Mouse (Mus musculus) CH12.LX (cell line): ENCODE data around the gene Ufsp1. TPM values are rescaled to one million over a fixed set of nuclear protein-coding genes. Genes with fewer than 3 reads are reported as not detected.

Experiments used
- DNase-seq: peaks from one replicate; pipeline ENCODE4 v3.0.0-alpha.2; 2013; ENCODE audit errors: extremely low read depth
- H3K27ac ChIP-seq: 2 replicates; pipeline ENCODE4 v1.5.1; 2012; ENCODE audit warnings: low read depth, mild to moderate bottlenecking, control low read depth, moderate library complexity; ENCODE audit not compliant: insufficient read depth
- H3K27me3 ChIP-seq: replicated peaks from 2 replicates; pipeline ENCODE3; 2012; ENCODE audit warnings: inconsistent platforms
- H3K36me3 ChIP-seq, 2 experiments: replicated peaks in 1 of 2; 2 replicates each; pipeline versions ENCODE3 to v1.6.1; 2012; ENCODE audit warnings: inconsistent platforms in 1 of 2, low read length in 1 of 2, mild to moderate bottlenecking in 1 of 2, mixed read lengths in 1 of 2, moderate library complexity in 1 of 2; ENCODE audit not compliant: control insufficient read depth in 1 of 2, insufficient read depth in 1 of 2
- H3K4me1 ChIP-seq, 2 experiments: 2 replicates each; pipeline ENCODE4 v1.6.1; 2012; ENCODE audit warnings: inconsistent platforms in 1 of 2, moderate library complexity in 1 of 2; ENCODE audit not compliant: insufficient read depth in 2 of 2, control insufficient read depth in 1 of 2
- H3K4me2 ChIP-seq: 2 replicates; pipeline ENCODE4 v1.6.1; 2012; ENCODE audit warnings: low read depth, mild to moderate bottlenecking, control low read depth; ENCODE audit not compliant: poor library complexity, insufficient read depth, severe bottlenecking
- H3K4me3 ChIP-seq, 3 experiments: fragments of 150-350 bp in 1 of 3; sonication (generic) in 1 of 3; replicated peaks in 1 of 3; 2 replicates each; pipeline versions ENCODE3 to v1.5.1; 2011 to 2012; ENCODE audit warnings: low read depth in 2 of 3, low read length in 2 of 3, mild to moderate bottlenecking in 2 of 3, moderate library complexity in 2 of 3, control low read depth in 1 of 3, improper control_type of control experiment in 1 of 3, inconsistent platforms in 1 of 3, mixed read lengths in 1 of 3; ENCODE audit not compliant: poor library complexity in 1 of 3
- H3K79me2 ChIP-seq: replicated peaks from 2 replicates; pipeline ENCODE4 v1.6.1; 2012; ENCODE audit warnings: mild to moderate bottlenecking, moderate library complexity; ENCODE audit not compliant: control insufficient read depth, poor library complexity, insufficient read depth, severe bottlenecking; ENCODE audit errors: extremely low read depth
- H3K9ac ChIP-seq: 2 replicates; pipeline ENCODE4 v1.6.1; 2012; ENCODE audit warnings: low read depth, mild to moderate bottlenecking, control low read depth, moderate library complexity; ENCODE audit not compliant: insufficient read depth
- H3K9me3 ChIP-seq: replicated peaks from 2 replicates; pipeline ENCODE3; 2012; ENCODE audit warnings: low read length, inconsistent platforms, mixed read lengths
- CHD1 ChIP-seq: IDR thresholded peaks from 2 replicates; pipeline ENCODE4 v1.6.1; 2012; ENCODE audit warnings: low read depth, low read length, improper control_type of control experiment, inconsistent platforms
- CHD2 ChIP-seq: IDR thresholded peaks from 2 replicates; pipeline ENCODE4 v1.6.1; 2011; ENCODE audit warnings: low read length, improper control_type of control experiment
- E2F4 ChIP-seq: IDR thresholded peaks from 2 replicates; pipeline ENCODE4 v1.6.1; 2011; ENCODE audit warnings: low read depth, low read length, improper control_type of control experiment; ENCODE audit not compliant: insufficient replicate concordance
- ELF1 ChIP-seq: IDR thresholded peaks from 2 replicates; pipeline ENCODE4 v1.6.1; 2014; ENCODE audit warnings: low read depth, mild to moderate bottlenecking, inconsistent platforms, low read length, improper control_type of control experiment
- EP300 ChIP-seq: IDR thresholded peaks from 2 replicates; pipeline ENCODE4 v1.6.1; 2011; ENCODE audit warnings: low read length, improper control_type of control experiment
- GABPA ChIP-seq: IDR thresholded peaks from 2 replicates; pipeline ENCODE4 v1.6.1; 2012; ENCODE audit warnings: low read depth, low read length, improper control_type of control experiment, inconsistent platforms; ENCODE audit not compliant: insufficient replicate concordance
- IRF4 ChIP-seq: IDR thresholded peaks from 2 replicates; pipeline ENCODE4 v1.6.1; 2014; ENCODE audit warnings: low read depth, mild to moderate bottlenecking, inconsistent platforms, low read length, improper control_type of control experiment
- JUND ChIP-seq: conservative IDR thresholded peaks from 2 replicates; pipeline ENCODE4 v1.6.1; 2011; ENCODE audit warnings: low read depth, low read length, improper control_type of control experiment
- MAZ ChIP-seq: IDR thresholded peaks from 2 replicates; pipeline ENCODE4 v1.6.1; 2012; ENCODE audit warnings: low read depth, mild to moderate bottlenecking, inconsistent platforms, low read length, improper control_type of control experiment, moderate library complexity
- MEF2A ChIP-seq: IDR thresholded peaks from 2 replicates; pipeline ENCODE4 v1.6.1; 2014; ENCODE audit warnings: low read depth, mild to moderate bottlenecking, inconsistent platforms, low read length, improper control_type of control experiment, borderline replicate concordance
- NELFE ChIP-seq: IDR thresholded peaks from 2 replicates; pipeline ENCODE4 v1.6.1; 2011; ENCODE audit warnings: low read depth, low read length, improper control_type of control experiment
- NRF1 ChIP-seq: IDR thresholded peaks from 2 replicates; pipeline ENCODE4 v1.6.1; 2014; ENCODE audit warnings: low read depth, mild to moderate bottlenecking, inconsistent platforms, low read length, improper control_type of control experiment, moderate library complexity
- POLR2A ChIP-seq: IDR thresholded peaks from 2 replicates; pipeline ENCODE4 v1.6.1; 2011; ENCODE audit warnings: low read depth, mild to moderate bottlenecking, improper control_type of control experiment, low read length
- POLR2AphosphoS2 ChIP-seq: IDR thresholded peaks from 2 replicates; pipeline ENCODE4 v1.6.1; 2011; ENCODE audit warnings: low read depth, low read length, improper control_type of control experiment
- RCOR1 ChIP-seq: conservative IDR thresholded peaks from 2 replicates; pipeline ENCODE4 v1.6.1; 2012; ENCODE audit warnings: low read depth, mild to moderate bottlenecking, inconsistent platforms, low read length, improper control_type of control experiment
- UBTF ChIP-seq: IDR thresholded peaks from 2 replicates; pipeline ENCODE4 v1.6.1; 2012; ENCODE audit warnings: low read depth, mild to moderate bottlenecking, inconsistent platforms, low read length, improper control_type of control experiment, moderate library complexity
- USF1 ChIP-seq: IDR thresholded peaks from 2 replicates; pipeline ENCODE4 v1.6.1; 2014; ENCODE audit warnings: low read depth, mild to moderate bottlenecking, inconsistent platforms, low read length, improper control_type of control experiment
- ZMIZ1 ChIP-seq: IDR thresholded peaks from 2 replicates; pipeline ENCODE4 v1.6.1; 2012; ENCODE audit warnings: low read depth, mild to moderate bottlenecking, inconsistent platforms, low read length, improper control_type of control experiment
- ZNF384 ChIP-seq: IDR thresholded peaks from 2 replicates; pipeline ENCODE4 v1.6.1; 2012; ENCODE audit warnings: low read depth, low read length, improper control_type of control experiment, inconsistent platforms
- dilution Hi-C: fragments of 300-500 bp; cut with MboI; formaldehyde crosslinking; loops from 2 replicates; pipeline ENCODE4 v1.14.3; 2020; ENCODE audit warnings: low sequenced_read_pairs; ENCODE audit not compliant: extremely low pct_unique_long_range_greater_than_20kb, extremely low pct_ligation_motif_present
- in situ Hi-C: fragments of 300-500 bp; cut with MboI; formaldehyde crosslinking; loops from 3 replicates; pipeline ENCODE4 v1.14.3; 2019; ENCODE audit warnings: low sequenced_read_pairs, low pct_ligation_motif_present, low pct_unique_long_range_greater_than_20kb, mixed read lengths
- polyA plus RNA-seq: library from polyadenylated mRNA; unstranded; fragments of >175 nt; gene quantifications from 2 replicates; pipeline ENCODE4 v1.2.1, GENCODE M21; 2012; ENCODE audit warnings: low read depth; ENCODE audit not compliant: insufficient read length
- total RNA-seq, 2 experiments: library from RNA; depleted of rRNA; stranded (reverse); fragments of 300-350 nt in 1 of 2; fragments of >200 nt in 1 of 2; gene quantifications; 2 replicates each; pipeline ENCODE4 v1.2.3; 2012 to 2014

Gene Ufsp1
- total and polyA plus RNA-seq, 3 experiments = 0.91 to 5.2 (median 2.9) TPM

DNA sequence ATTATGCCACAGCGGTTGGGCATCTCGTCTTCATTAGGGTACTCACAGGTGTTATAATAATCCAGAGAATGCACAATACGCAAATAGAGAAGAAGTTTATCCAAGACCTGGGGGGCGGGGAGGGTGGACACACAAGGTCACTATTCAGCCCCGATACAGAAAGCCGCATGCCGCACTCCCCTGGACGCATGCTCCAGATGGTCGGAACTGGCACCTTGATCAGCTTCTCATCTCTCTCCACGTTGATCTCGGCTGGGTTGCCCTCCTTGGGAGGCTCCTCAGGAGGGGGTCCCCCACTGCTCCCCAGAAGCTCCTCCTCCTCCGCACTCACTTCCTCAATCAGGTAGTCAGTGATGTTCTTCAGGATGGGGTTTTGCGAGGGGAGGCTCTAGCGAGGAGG is 2.7 kb downstream of the Ufsp1 start:
- no peak for DNase-seq
- in situ Hi-C loops (no loop called here), dilution Hi-C loops (no loop called here)

DNA sequence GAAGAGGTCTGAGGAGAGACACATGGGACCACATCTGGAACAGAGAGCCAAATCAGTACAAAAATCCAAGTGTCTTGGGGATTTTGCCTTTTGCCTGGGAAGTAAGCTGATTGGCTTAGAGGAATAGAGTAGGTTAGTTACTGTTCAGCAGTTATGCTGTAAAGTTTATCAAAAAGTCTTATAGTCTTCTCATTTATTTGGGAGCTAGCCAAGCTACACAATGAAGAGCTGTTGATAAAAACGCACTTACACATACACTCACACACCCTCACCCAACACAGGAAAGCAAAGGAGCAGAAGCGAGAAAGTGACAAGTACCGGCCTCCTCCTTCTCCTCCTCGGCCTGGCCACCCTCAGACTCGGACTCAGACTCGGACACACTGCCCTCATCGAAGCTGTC is 4.8 kb downstream of the Ufsp1 start:
- peaks cover 22% of the 10 kb centered on the region for H3K79me2 ChIP-seq
- dilution Hi-C loops = no loop called here
- H3K9me3 ChIP-seq = no peaks in the 10 kb centered on the region
- H3K4me1 ChIP-seq = peaks cover 3 to 22% of the 10 kb centered on the region in 2 experiments; a peak in 2 of 4 replicates
- no peak overlapping the region for H3K27ac ChIP-seq
- no peak overlapping the region for H3K4me2 ChIP-seq
- no peak for TF ChIP-seq JUND
- TF ChIP-seq POLR2A = 0 out of 2 replicates have a peak, but pooled peaks have one; percentile 5
- TF ChIP-seq, all 38 proteins: peak for 1
- Histone ChIP-seq H3K36me3 (peaks cover 91 to 96% of the 10 kb centered on the region in 2 experiments), H3K9ac (no peak overlapping the region), H3K4me3 (no peak overlapping the region), H3K27me3 (no peaks in the 10 kb centered on the region)
- in situ Hi-C loops = no loop called here
- DNase-seq = no peak

More for the DNA sequence above, 2.7 kb downstream of the Ufsp1 start:
- H3K27ac ChIP-seq = no peak overlapping the region
- peaks cover 3% of the 10 kb centered on the region; the same call in 1 of the 2 replicates for H3K79me2 ChIP-seq
- no peaks in the 10 kb centered on the region for H3K27me3 ChIP-seq
- no peak for TF ChIP-seq MAZ
- TF ChIP-seq GABPA = no peak
- no peak for TF ChIP-seq NRF1
- TF ChIP-seq USF1 = no peak
- no peak for TF ChIP-seq MEF2A
- TF ChIP-seq ZMIZ1 = no peak
- no peak for TF ChIP-seq CHD1
- TF ChIP-seq CHD2 = no peak
- no peak for TF ChIP-seq ELF1
- no peak for TF ChIP-seq IRF4
- no peak for TF ChIP-seq UBTF
- TF ChIP-seq NELFE = no peak
- TF ChIP-seq ZNF384 = no peak
- no peak for TF ChIP-seq RCOR1
- no peak for TF ChIP-seq EP300
- no peak for TF ChIP-seq POLR2AphosphoS2
- no peak for TF ChIP-seq E2F4
- no peaks in the 10 kb centered on the region for H3K9me3 ChIP-seq
- H3K4me3 ChIP-seq = no peak overlapping the region
- peaks cover 72 to 75% of the 10 kb centered on the region in 2 experiments for H3K36me3 ChIP-seq
- H3K9ac ChIP-seq = no peak overlapping the region
- H3K4me2 ChIP-seq = no peak overlapping the region
- H3K4me1 ChIP-seq = peaks cover 3 to 18% of the 10 kb centered on the region in 2 experiments; a peak in 2 of 4 replicates
